Mouse (Mus musculus) G1E (cell line): Measurements from ENCODE around the gene Zmynd12. TPM values are rescaled to one million over a fixed set of nuclear protein-coding genes. Genes with fewer than 3 reads are reported as not detected.

Experiments
- ATAC-seq: 2 replicates; pipeline ENCODE4 v1.8.0; 2016; ENCODE audit warnings: mild to moderate bottlenecking; ENCODE audit not compliant: insufficient number of reproducible peaks, poor library complexity, low FRiP score, severe bottlenecking; ENCODE audit errors: extremely low read depth
- DNase-seq: peaks from one replicate; pipeline ENCODE4 v3.0.0; 2012; ENCODE audit warnings: low spot score
- H3K27me3 ChIP-seq: 2 replicates; pipeline ENCODE4 v1.6.1; 2012; ENCODE audit warnings: mild to moderate bottlenecking, low read length, inconsistent platforms; ENCODE audit not compliant: insufficient read depth
- H3K36me3 ChIP-seq: replicated peaks from 2 replicates; pipeline ENCODE3; 2012; ENCODE audit warnings: mild to moderate bottlenecking, inconsistent platforms
- H3K4me1 ChIP-seq: 2 replicates; pipeline ENCODE4 v1.6.1; 2012; ENCODE audit warnings: low read depth, low read length, inconsistent platforms, mixed read lengths; ENCODE audit not compliant: insufficient read depth
- H3K4me3 ChIP-seq: 2 replicates; pipeline ENCODE4 v1.5.1; 2012; ENCODE audit warnings: low read depth, mild to moderate bottlenecking, inconsistent platforms, low read length, moderate library complexity, mixed read lengths
- H3K9me3 ChIP-seq: replicated peaks from 2 replicates; pipeline ENCODE4 v1.6.1; 2012; ENCODE audit warnings: inconsistent platforms
- CTCF ChIP-seq: IDR thresholded peaks from 2 replicates; pipeline ENCODE4 v1.5.1; 2012; ENCODE audit warnings: low read depth, low read length, inconsistent platforms, mixed read lengths
- GATA1 ChIP-seq: IDR thresholded peaks from 2 replicates; pipeline ENCODE4 v1.6.1; 2012; ENCODE audit warnings: borderline replicate concordance, low read length, inconsistent platforms, mixed read lengths
- GATA2 ChIP-seq: IDR thresholded peaks from 2 replicates; pipeline ENCODE4 v1.6.1; 2012; ENCODE audit warnings: low read depth, low read length, inconsistent platforms, borderline replicate concordance
- POLR2AphosphoS5 ChIP-seq: IDR thresholded peaks from 2 replicates; pipeline ENCODE4 v1.6.1; 2012; ENCODE audit warnings: low read depth, low read length, inconsistent platforms; ENCODE audit not compliant: insufficient replicate concordance
- TAL1 ChIP-seq: conservative IDR thresholded peaks from 2 replicates; pipeline ENCODE4 v1.6.1; 2012; ENCODE audit warnings: low read depth, low read length, inconsistent platforms, mixed read lengths
- polyA plus RNA-seq: library from polyadenylated mRNA; stranded (reverse); fragments of >175 nt; gene quantifications from 2 replicates; pipeline ENCODE4 v1.2.3, GENCODE M21; 2012
- total RNA-seq, 2 experiments: library from RNA; stranded (forward) in 1 of 2; stranded (reverse) in 1 of 2; fragments of 200-1000 nt in 1 of 2; fragments of >200 nt in 1 of 2; fragmentation: Nextera tagmentation in 1 of 2; gene quantifications; 2 replicates each; pipeline ENCODE4 v1.2.3; 2014 to 2017

Gene Zmynd12
- total and polyA plus RNA-seq, 3 experiments, result 0.18 to 1.4 TPM; not detected in 1

GRCm38 (mm10) chr4:119421191-119421590 is 1.4 kb upstream of the Zmynd12 start:
- Histone ChIP-seq H3K9me3 (no peaks in the 10 kb centered on the region), H3K27me3 (no peaks in the 10 kb centered on the region), H3K4me1 (peaks cover 69% of the 10 kb centered on the region), H3K4me3 (peak overlapping the region; percentile 84), H3K36me3 (peaks cover 18% of the 10 kb centered on the region)
- DNase-seq (no peak), ATAC-seq (no peak)
- TF ChIP-seq TAL1 (no peak), GATA2 (no peak), POLR2AphosphoS5 (no peak), CTCF (no peak), GATA1 (no peak)

DNA sequence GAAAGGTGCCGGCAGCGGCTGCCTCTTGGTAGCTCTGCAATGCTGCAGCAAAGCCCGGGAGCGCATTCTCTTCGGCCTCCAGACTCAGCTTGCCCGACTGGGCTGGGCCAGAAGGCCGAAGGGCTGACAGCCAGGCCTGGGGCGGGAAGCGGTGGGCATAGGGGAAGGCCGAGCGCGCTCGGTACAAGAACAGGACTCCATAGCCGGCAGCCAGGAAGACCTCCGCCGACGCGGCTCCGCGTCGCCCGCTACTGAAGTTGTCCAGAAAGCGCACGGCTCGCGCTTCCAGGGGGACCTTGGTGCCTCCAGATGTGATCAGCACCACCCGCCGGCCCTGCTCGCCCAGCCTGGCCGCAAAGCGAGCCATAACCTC is 707 bp upstream of the Zmynd12 start:
- H3K27me3 ChIP-seq, result no peaks in the 10 kb centered on the region
- DNase-seq (no peak), ATAC-seq (no peak)
- H3K36me3 ChIP-seq, result peaks cover 18% of the 10 kb centered on the region
- peaks cover 65% of the 10 kb centered on the region for H3K4me1 ChIP-seq
- no peaks in the 10 kb centered on the region for H3K9me3 ChIP-seq
- TF ChIP-seq GATA1, result no peak
- TF ChIP-seq TAL1, result no peak
- no peak for TF ChIP-seq GATA2
- no peak for TF ChIP-seq CTCF
- TF ChIP-seq POLR2AphosphoS5, result no peak
- H3K4me3 ChIP-seq, result peak overlapping the region; percentile 84

GRCm38 (mm10) chr4:119425077-119425476 is 2.5 kb downstream of the Zmynd12 start:
- no peak overlapping the region for H3K4me3 ChIP-seq
- H3K36me3 ChIP-seq, result peaks cover 9% of the 10 kb centered on the region
- TF ChIP-seq CTCF, result no peak
- no peak for TF ChIP-seq GATA1
- no peak for TF ChIP-seq GATA2
- no peak for TF ChIP-seq TAL1
- no peak for TF ChIP-seq POLR2AphosphoS5
- no peak for DNase-seq
- ATAC-seq, result no peak
- peaks cover 43% of the 10 kb centered on the region for H3K4me1 ChIP-seq
- peaks cover 4% of the 10 kb centered on the region; the same call in 1 of the 2 replicates for H3K27me3 ChIP-seq
- no peaks in the 10 kb centered on the region for H3K9me3 ChIP-seq

DNA sequence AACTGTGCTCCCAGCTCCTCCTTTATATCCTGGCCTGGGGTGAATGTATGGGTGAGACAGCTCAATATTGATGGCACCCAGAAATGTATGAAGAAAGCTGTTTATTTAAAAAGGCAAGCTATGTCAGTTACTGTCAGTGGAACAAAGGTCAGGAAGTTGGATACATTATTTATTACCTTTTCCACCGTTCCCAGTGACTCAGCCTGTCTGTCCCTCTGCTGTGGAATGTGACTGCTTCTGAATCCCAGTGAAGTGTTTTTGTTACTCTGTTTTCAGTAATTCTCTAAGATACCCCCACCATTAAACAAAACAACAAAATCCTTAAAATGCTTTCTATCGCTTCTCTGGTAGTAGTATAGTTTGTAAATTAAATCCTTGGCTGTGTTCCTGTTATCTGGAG is 3.0 kb downstream of the Zmynd12 start:
- Histone ChIP-seq H3K9me3 (no peaks in the 10 kb centered on the region), H3K4me3 (no peak overlapping the region), H3K27me3 (peaks cover 4% of the 10 kb centered on the region; the same call in 1 of the 2 replicates), H3K4me1 (peaks cover 40% of the 10 kb centered on the region), H3K36me3 (peaks cover 6% of the 10 kb centered on the region)
- DNase-seq, result no peak
- TF ChIP-seq CTCF (no peak), GATA2 (no peak), POLR2AphosphoS5 (no peak), GATA1 (no peak), TAL1 (no peak)
- ATAC-seq, result no peak

GRCm38 (mm10) chr4:119427680-119428079 is 5.1 kb downstream of the Zmynd12 start:
- TF ChIP-seq POLR2AphosphoS5, result no peak
- ATAC-seq, result no peak
- peaks cover 2% of the 10 kb centered on the region for H3K36me3 ChIP-seq
- peaks cover 32% of the 10 kb centered on the region for H3K4me1 ChIP-seq
- H3K27me3 ChIP-seq, result peaks cover 11% of the 10 kb centered on the region; the same call in 1 of the 2 replicates
- H3K9me3 ChIP-seq, result no peaks in the 10 kb centered on the region
- H3K4me3 ChIP-seq, result no peak overlapping the region
- no peak for DNase-seq

- no peak overlapping the region for H3K4me3 ChIP-seq
- H3K36me3 ChIP-seq, result no peaks in the 10 kb centered on the region
- H3K4me1 ChIP-seq, result peaks cover 3% of the 10 kb centered on the region
- no peak for DNase-seq
- peaks cover 17% of the 10 kb centered on the region for H3K27me3 ChIP-seq
- TF ChIP-seq CTCF, result peak; percentile 25; the same call in 1 of the 2 replicates
- no peak for TF ChIP-seq POLR2AphosphoS5
- ATAC-seq, result no peak
- no peaks in the 10 kb centered on the region for H3K9me3 ChIP-seq
Observed at GRCm38 (mm10) chr4:119430678-119431077, 8.1 kb downstream of the Zmynd12 start.

DNA sequence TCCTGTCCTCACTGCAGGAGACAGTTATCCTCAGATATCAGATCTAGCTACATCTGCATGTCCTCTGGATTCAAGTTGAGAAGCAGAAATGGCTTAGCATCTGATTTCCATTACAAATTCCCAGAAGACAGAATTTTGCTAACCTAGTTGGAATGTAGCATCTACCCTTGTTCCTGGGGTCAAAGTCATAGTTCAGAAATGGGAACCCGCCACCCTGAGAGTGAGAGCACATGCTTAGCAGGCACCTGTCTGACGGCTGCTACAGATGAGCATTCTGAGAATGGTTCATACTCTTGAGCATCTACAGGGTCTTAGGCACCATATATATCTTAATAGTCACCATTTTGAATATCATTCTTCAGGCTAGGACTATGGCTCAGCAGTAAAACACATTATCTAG is 15.3 kb downstream of the Zmynd12 start:
- TF ChIP-seq GATA1 (no peak), CTCF (no peak), GATA2 (no peak), TAL1 (no peak), POLR2AphosphoS5 (no peak)
- no peak for ATAC-seq

More for the DNA sequence above, 15.3 kb downstream of the Zmynd12 start:
- H3K36me3 ChIP-seq, result no peaks in the 10 kb centered on the region
- no peaks in the 10 kb centered on the region for H3K9me3 ChIP-seq
- H3K27me3 ChIP-seq, result peaks cover 23% of the 10 kb centered on the region
- peaks cover 4% of the 10 kb centered on the region; the same call in 1 of the 2 replicates for H3K4me1 ChIP-seq
- DNase-seq, result no peak
- H3K4me3 ChIP-seq, result no peak overlapping the region
